Mouse (Mus musculus): ENCODE measurements around the gene Gm5269. TPM values are rescaled to one million over a fixed set of nuclear protein-coding genes. Genes with fewer than 3 reads are reported as not detected.

Gm5269 gene
- polyA plus RNA-seq, 1 experiment from 2014 or later, result not detected

GRCm38 (mm10) chr1:45865316-45865715 lies 24.8 kb downstream of the Gm5269 start:
- Histone ChIP-seq H3K4me3 (replicated peaks; ENCODE audit: low read depth, low read length) (no peak overlapping the region), H3K4me1 (replicated peaks; ENCODE audit: insufficient read depth, low read length) (peaks cover 7% of the 10 kb centered on the region), H3K27ac (peak overlapping the region; percentile 74), H3K9me3 (replicated peaks; ENCODE audit: low read length) (no peaks in the 10 kb centered on the region), H3K36me3 (ENCODE audit: insufficient read depth, low read length) (no peaks in the 10 kb centered on the region), H3K4me2 (ENCODE audit: low read length) (no peak overlapping the region), H3K27me3 (ENCODE audit: insufficient read depth, low read length) (no peaks in the 10 kb centered on the region), H3K9ac (ENCODE audit: low read depth, low read length) (no peak overlapping the region)
- WGBS, result 13% methylated on average over 1 of the region's 1 CpGs
- ATAC-seq (replicated peaks; ENCODE audit: low FRiP score, low read depth) (no peak), DNase-seq (ENCODE audit: low spot score) (peak; percentile 77)
- TF ChIP-seq CTCF (IDR thresholded peaks at IDR 0.05; ENCODE audit: low read depth), result no peak

GRCm38 (mm10) chr1:45864564-45865014 lies 25.5 kb downstream of the Gm5269 start:
- peak; percentile 65 for ATAC-seq (replicated peaks; ENCODE audit: low FRiP score, low read depth)
- 43% methylated on average over 4 of the region's 4 CpGs for WGBS
- Histone ChIP-seq H3K36me3 (ENCODE audit: insufficient read depth, low read length) (no peaks in the 10 kb centered on the region), H3K4me1 (replicated peaks; ENCODE audit: insufficient read depth, low read length) (peaks cover 3% of the 10 kb centered on the region), H3K9me3 (replicated peaks; ENCODE audit: low read length) (no peaks in the 10 kb centered on the region), H3K27me3 (ENCODE audit: insufficient read depth, low read length) (no peaks in the 10 kb centered on the region), H3K4me2 (ENCODE audit: low read length) (no peak overlapping the region), H3K27ac (peak overlapping the region; percentile 70), H3K4me3 (replicated peaks; ENCODE audit: low read depth, low read length) (no peak overlapping the region), H3K9ac (ENCODE audit: low read depth, low read length) (no peak overlapping the region)
- 0 out of 2 replicates have a peak, but pooled peaks have one; percentile 2 for TF ChIP-seq CTCF (IDR thresholded peaks at IDR 0.05; ENCODE audit: low read depth)
- DNase-seq (ENCODE audit: low spot score), result peak; percentile 90

GRCm38 (mm10) chr1:45863641-45864040 lies 26.4 kb downstream of the Gm5269 start:
- H3K4me3 ChIP-seq (replicated peaks; ENCODE audit: low read depth, low read length), result no peak overlapping the region
- H3K27ac ChIP-seq, result peak overlapping the region; percentile 70; the same call in 1 of the 2 replicates
- 93% methylated on average over 3 of the region's 3 CpGs for WGBS
- no peak overlapping the region for H3K4me2 ChIP-seq (ENCODE audit: low read length)
- no peak for TF ChIP-seq CTCF (IDR thresholded peaks at IDR 0.05; ENCODE audit: low read depth)
- no peaks in the 10 kb centered on the region for H3K36me3 ChIP-seq (ENCODE audit: insufficient read depth, low read length)
- ATAC-seq (replicated peaks; ENCODE audit: low FRiP score, low read depth), result no peak
- H3K9ac ChIP-seq (ENCODE audit: low read depth, low read length), result no peak overlapping the region
- H3K27me3 ChIP-seq (ENCODE audit: insufficient read depth, low read length), result no peaks in the 10 kb centered on the region
- no peaks in the 10 kb centered on the region for H3K9me3 ChIP-seq (replicated peaks; ENCODE audit: low read length)
- DNase-seq (ENCODE audit: low spot score), result no peak
- peaks cover 3% of the 10 kb centered on the region for H3K4me1 ChIP-seq (replicated peaks; ENCODE audit: insufficient read depth, low read length)

- Histone ChIP-seq H3K4me3 (replicated peaks; ENCODE audit: low read depth, low read length) (no peak overlapping the region), H3K4me2 (ENCODE audit: low read length) (no peak overlapping the region), H3K27ac (no peak overlapping the region), H3K4me1 (replicated peaks; ENCODE audit: insufficient read depth, low read length) (peaks cover 3% of the 10 kb centered on the region; the same call in 1 of the 2 replicates), H3K9ac (ENCODE audit: low read depth, low read length) (no peak overlapping the region), H3K27me3 (ENCODE audit: insufficient read depth, low read length) (no peaks in the 10 kb centered on the region), H3K36me3 (ENCODE audit: insufficient read depth, low read length) (no peaks in the 10 kb centered on the region), H3K9me3 (replicated peaks; ENCODE audit: low read length) (no peaks in the 10 kb centered on the region)
- ATAC-seq (replicated peaks; ENCODE audit: low FRiP score, low read depth) (no peak), DNase-seq (ENCODE audit: low spot score) (no peak)
- no peak for TF ChIP-seq CTCF (IDR thresholded peaks at IDR 0.05; ENCODE audit: low read depth)
Observed at GRCm38 (mm10) chr1:45861162-45861561, 28.9 kb downstream of the Gm5269 start.

GRCm38 (mm10) chr1:45860349-45860748 lies 29.7 kb downstream of the Gm5269 start:
- no peak for ATAC-seq (replicated peaks; ENCODE audit: low FRiP score, low read depth)
- no peak overlapping the region for H3K9ac ChIP-seq (ENCODE audit: low read depth, low read length)
- H3K27ac ChIP-seq, result no peak overlapping the region
- peak; percentile 54 for DNase-seq (ENCODE audit: low spot score)
- no peak overlapping the region for H3K4me2 ChIP-seq (ENCODE audit: low read length)
- H3K4me3 ChIP-seq (replicated peaks; ENCODE audit: low read depth, low read length), result no peak overlapping the region
- no peak for TF ChIP-seq CTCF (IDR thresholded peaks at IDR 0.05; ENCODE audit: low read depth)
- H3K27me3 ChIP-seq (ENCODE audit: insufficient read depth, low read length), result no peaks in the 10 kb centered on the region
- peaks cover 2% of the 10 kb centered on the region; the same call in 1 of the 2 replicates for H3K4me1 ChIP-seq (replicated peaks; ENCODE audit: insufficient read depth, low read length)
- H3K9me3 ChIP-seq (replicated peaks; ENCODE audit: low read length), result no peaks in the 10 kb centered on the region
- 39% methylated on average over 5 of the region's 5 CpGs for WGBS
- H3K36me3 ChIP-seq (ENCODE audit: insufficient read depth, low read length), result no peaks in the 10 kb centered on the region

- ATAC-seq (replicated peaks; ENCODE audit: low FRiP score, low read depth) (no peak), DNase-seq (ENCODE audit: low spot score) (no peak)
- no peaks in the 10 kb centered on the region for H3K4me1 ChIP-seq (replicated peaks; ENCODE audit: insufficient read depth, low read length)
- no peaks in the 10 kb centered on the region for H3K36me3 ChIP-seq (ENCODE audit: insufficient read depth, low read length)
- H3K27me3 ChIP-seq (ENCODE audit: insufficient read depth, low read length), result no peaks in the 10 kb centered on the region
- TF ChIP-seq CTCF (IDR thresholded peaks at IDR 0.05; ENCODE audit: low read depth), result no peak
- no peak overlapping the region for H3K4me2 ChIP-seq (ENCODE audit: low read length)
- no peaks in the 10 kb centered on the region for H3K9me3 ChIP-seq (replicated peaks; ENCODE audit: low read length)
- 75% methylated on average over 1 of the region's 1 CpGs for WGBS
- H3K4me3 ChIP-seq (replicated peaks; ENCODE audit: low read depth, low read length), result no peak overlapping the region
- no peak overlapping the region for H3K27ac ChIP-seq
- H3K9ac ChIP-seq (ENCODE audit: low read depth, low read length), result no peak overlapping the region
Observed at GRCm38 (mm10) chr1:45858038-45858437, 32.0 kb downstream of the Gm5269 start.

- Histone ChIP-seq H3K27me3 (ENCODE audit: insufficient read depth, low read length) (no peaks in the 10 kb centered on the region), H3K9ac (ENCODE audit: low read depth, low read length) (no peak overlapping the region), H3K4me2 (ENCODE audit: low read length) (no peak overlapping the region), H3K27ac (no peak overlapping the region), H3K36me3 (ENCODE audit: insufficient read depth, low read length) (no peaks in the 10 kb centered on the region), H3K4me1 (replicated peaks; ENCODE audit: insufficient read depth, low read length) (no peaks in the 10 kb centered on the region), H3K4me3 (replicated peaks; ENCODE audit: low read depth, low read length) (no peak overlapping the region), H3K9me3 (replicated peaks; ENCODE audit: low read length) (no peaks in the 10 kb centered on the region)
- ATAC-seq (replicated peaks; ENCODE audit: low FRiP score, low read depth) (no peak), DNase-seq (ENCODE audit: low spot score) (no peak)
- WGBS, result 82% methylated on average over 1 of the region's 1 CpGs
- TF ChIP-seq CTCF (IDR thresholded peaks at IDR 0.05; ENCODE audit: low read depth), result no peak
Observed at GRCm38 (mm10) chr1:45845466-45845865, 44.6 kb downstream of the Gm5269 start.

Other genes starting within 250 kb of the Gm5269 start
- gene Wdr75, start 95.1 kb downstream of the Gm5269 start, polyA plus RNA-seq (2015; fragmentation: Nextera tagmentation; extraction: Ambion mirVana), result 55.7 and 58.1 TPM in 2 replicates
- 119 and 139 TPM in 2 replicates for gene Slc40a1, start 36.2 kb upstream of the Gm5269 start, polyA plus RNA-seq (2015; fragmentation: Nextera tagmentation; extraction: Ambion mirVana)
- gene Dnah7b, start 176.0 kb upstream of the Gm5269 start, polyA plus RNA-seq (2015; fragmentation: Nextera tagmentation; extraction: Ambion mirVana), result 1.4 and 1.9 TPM in 2 replicates

Measured in kidney, postnatal 0 days (tissue).